Mouse (Mus musculus) gastrocnemius, postnatal 25 days (tissue): ENCODE measurements at regions not wholly inside any gene's neighbourhood (a gene's known extent, or its start where the extent isn't known, plus 50 kb on each side); places are given as distances from the start of the nearest gene placed in this dataset.
"Not testable (repeated sequence)": the region's sequence is repeated elsewhere in the genome, so short reads cannot be mapped to it uniquely, and the experiment has no call there.

ENCODE experiments used
- DNase-seq: peaks from one replicate; pipeline ENCODE4 v3.0.0; 2022

GRCm38 (mm10) chr1:185951163-185951562 lies 165.9 kb downstream of the Lyplal1 start:
- DNase-seq: no peak

- DNase-seq: not testable (repeated sequence)
Measured at GRCm38 (mm10) chr1:185955821-185956220, 161.3 kb downstream of the Lyplal1 start.

GRCm38 (mm10) chr1:185957557-185957956 lies 159.6 kb downstream of the Lyplal1 start:
- DNase-seq: no peak

- no peak for DNase-seq
Measured at GRCm38 (mm10) chr1:185958276-185958675, 158.8 kb downstream of the Lyplal1 start.

GRCm38 (mm10) chr1:185962606-185963005 lies 154.5 kb downstream of the Lyplal1 start:
- no peak for DNase-seq

- DNase-seq: no peak
Measured at GRCm38 (mm10) chr1:185963773-185964172, 153.3 kb downstream of the Lyplal1 start.

GRCm38 (mm10) chr1:185964426-185964825 lies 152.7 kb downstream of the Lyplal1 start:
- no peak for DNase-seq

GRCm38 (mm10) chr1:185967227-185967626 lies 149.9 kb downstream of the Lyplal1 start:
- no peak for DNase-seq

GRCm38 (mm10) chr1:185967816-185968215 lies 149.3 kb downstream of the Lyplal1 start:
- DNase-seq: no peak

GRCm38 (mm10) chr1:185968642-185969041 lies 148.5 kb downstream of the Lyplal1 start:
- no peak for DNase-seq

GRCm38 (mm10) chr1:185969231-185969630 lies 147.9 kb downstream of the Lyplal1 start:
- DNase-seq: peak; percentile 77

GRCm38 (mm10) chr1:185977075-185977474 lies 140.0 kb downstream of the Lyplal1 start:
- no peak for DNase-seq

- DNase-seq: no peak
Measured at GRCm38 (mm10) chr1:185989432-185989831, 127.7 kb downstream of the Lyplal1 start.

GRCm38 (mm10) chr1:186000066-186000465 lies 117.0 kb downstream of the Lyplal1 start:
- DNase-seq: not testable (repeated sequence)

GRCm38 (mm10) chr1:186013413-186013812 lies 103.7 kb downstream of the Lyplal1 start:
- DNase-seq: no peak

GRCm38 (mm10) chr1:186014166-186014565 lies 102.9 kb downstream of the Lyplal1 start:
- no peak for DNase-seq

- DNase-seq: no peak
Measured at GRCm38 (mm10) chr1:186015831-186016561, 101.1 kb downstream of the Lyplal1 start.

- DNase-seq: no peak
Measured at GRCm38 (mm10) chr1:186017547-186017946, 99.6 kb downstream of the Lyplal1 start.

- no peak for DNase-seq
Measured at GRCm38 (mm10) chr1:186019511-186019910, 97.6 kb downstream of the Lyplal1 start.

GRCm38 (mm10) chr1:186031951-186032350 lies 85.2 kb downstream of the Lyplal1 start:
- DNase-seq: no peak

- no peak for DNase-seq
Measured at GRCm38 (mm10) chr1:186034443-186034842, 82.7 kb downstream of the Lyplal1 start.
